Mouse (Mus musculus) MEL (cell line): ENCODE measurements at regions not wholly inside any gene's neighbourhood (a gene's known extent, or its start where the extent isn't known, plus 50 kb on each side); places are given as distances from the start of the nearest gene placed in this dataset.

Source experiments
- CHD1 ChIP-seq: IDR thresholded peaks from 2 replicates; pipeline ENCODE4 v1.6.1; 2012; ENCODE audit warnings: low read depth, mild to moderate bottlenecking, inconsistent platforms, low read length, improper control_type of control experiment
- ETS1 ChIP-seq: IDR thresholded peaks from 2 replicates; pipeline ENCODE4 v1.6.1; 2012; ENCODE audit warnings: low read depth, mild to moderate bottlenecking, inconsistent platforms, low read length, improper control_type of control experiment, moderate library complexity
- GABPA ChIP-seq: IDR thresholded peaks from 2 replicates; pipeline ENCODE4 v1.6.1; 2012; ENCODE audit warnings: low read depth, mild to moderate bottlenecking, inconsistent platforms, low read length, improper control_type of control experiment, moderate library complexity
- GATA1 ChIP-seq: IDR thresholded peaks from 2 replicates; pipeline ENCODE4 v1.6.1; 2011; ENCODE audit warnings: low read depth, low read length, improper control_type of control experiment
- JUND ChIP-seq: IDR thresholded peaks from 2 replicates; pipeline ENCODE4 v1.6.1; 2011; ENCODE audit warnings: low read depth, mild to moderate bottlenecking, improper control_type of control experiment, low read length
- KAT2A ChIP-seq: conservative IDR thresholded peaks from 2 replicates; pipeline ENCODE4 v1.6.1; 2012; ENCODE audit warnings: low read depth, low read length, improper control_type of control experiment, inconsistent platforms
- POLR2A ChIP-seq, 2 experiments: IDR thresholded peaks; 2 replicates each; pipeline ENCODE4 v1.6.1; 2011 to 2012; ENCODE audit warnings: low read length in 2 of 2, mild to moderate bottlenecking in 2 of 2, control low read depth in 1 of 2, improper control_type of control experiment in 1 of 2, low read depth in 1 of 2, moderate library complexity in 1 of 2; ENCODE audit not compliant: control insufficient read depth in 1 of 2, insufficient read depth in 1 of 2, poor library complexity in 1 of 2
- POLR2AphosphoS2 ChIP-seq: IDR thresholded peaks from 2 replicates; pipeline ENCODE4 v1.6.1; 2011; ENCODE audit warnings: low read length, improper control_type of control experiment
- USF1 ChIP-seq: IDR thresholded peaks from 2 replicates; pipeline ENCODE4 v1.6.1; 2014; ENCODE audit warnings: low read depth, mild to moderate bottlenecking, inconsistent platforms, low read length, improper control_type of control experiment, moderate library complexity
- ZNF384 ChIP-seq: IDR thresholded peaks from 2 replicates; pipeline ENCODE4 v1.6.1; 2012; ENCODE audit warnings: low read depth, mild to moderate bottlenecking, inconsistent platforms, low read length, improper control_type of control experiment

DNA sequence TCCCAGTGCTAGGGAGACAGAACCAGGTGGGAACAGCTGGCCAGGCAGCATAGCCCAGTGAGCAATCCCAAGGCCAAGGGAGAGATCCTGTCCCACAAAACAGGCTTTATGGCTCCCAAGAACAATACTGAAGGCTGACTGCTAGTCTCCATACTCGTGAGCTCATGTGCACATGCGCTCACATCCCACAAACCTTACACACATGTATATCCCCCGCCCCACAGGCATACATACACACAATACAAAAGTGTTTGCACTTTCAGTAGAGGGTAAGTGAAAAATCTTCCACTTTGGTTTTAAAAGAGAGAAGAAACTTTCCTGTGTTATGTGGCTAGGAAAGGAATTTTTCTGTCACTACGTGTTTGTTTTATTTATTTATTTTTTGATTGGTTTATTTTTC lies 58.0 kb upstream of the Mettl25 start:
- no peak for TF ChIP-seq KAT2A
- no peak for TF ChIP-seq GATA1
- no peak for TF ChIP-seq GABPA
- no peak for TF ChIP-seq ZNF384
- TF ChIP-seq CHD1: no peak
- no peak for TF ChIP-seq POLR2AphosphoS2
- no peak for TF ChIP-seq POLR2A (IDR thresholded peaks at IDR 0.05; ENCODE audit: control insufficient read depth in 1 of 2, insufficient read depth in 1 of 2, low read depth in 1 of 2, low read length in 2 of 2, poor library complexity in 1 of 2)
- TF ChIP-seq USF1: no peak
- no peak for TF ChIP-seq JUND
- no peak for TF ChIP-seq ETS1
